In the genomic region with DNA sequence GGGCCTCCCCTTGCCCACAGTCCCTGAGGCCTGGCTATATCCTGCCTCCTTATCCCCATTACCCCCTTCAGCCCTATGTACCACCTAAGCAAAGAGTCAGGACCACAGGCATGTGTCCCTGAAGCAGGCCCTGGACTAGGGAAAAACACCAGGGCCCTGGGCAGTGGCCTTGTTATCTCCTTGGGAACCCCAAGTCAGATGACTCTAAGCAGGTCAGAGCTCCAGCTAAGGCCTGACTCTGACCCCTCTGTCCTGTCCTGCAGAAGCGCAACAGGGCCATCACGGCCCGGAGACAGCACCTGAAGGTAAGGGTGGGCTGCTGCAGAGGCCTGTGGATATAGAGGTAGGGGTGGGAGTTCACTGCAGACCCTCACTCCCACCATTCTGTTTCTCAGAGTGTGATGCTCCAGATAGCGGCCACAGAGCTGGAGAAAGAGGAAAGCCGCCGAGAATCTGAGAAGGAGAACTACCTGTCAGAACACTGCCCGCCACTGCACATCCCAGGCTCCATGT, we compare ENCODE assay signal across 17 mouse cellular contexts. TPM values are rescaled to one million over a fixed set of nuclear protein-coding genes. Genes with fewer than 3 reads are reported as not detected.
DNase-seq lines count a peak whose midpoint lies in the region; ATAC-seq and TF ChIP-seq lines count a peak whose summit lies in the region.
"Had no signal": no experiment of that assay in that cellular context is flagged by ENCODE, and none has a peak within 500 bp of the region (broad histone marks: within the 10 kb centered on the region; RNA-seq: fewer than 3 reads in every experiment).

No protein-coding gene starts in this region.

- no peak for TF ChIP-seq CTCF in MEL (IDR thresholded peaks at IDR 0.05 in 2 of 3, conservative IDR thresholded peaks at IDR 0.05 in 1 of 3; ENCODE audit: control insufficient read depth in 1 of 3, insufficient read depth in 1 of 3, low read depth in 2 of 3, low read length in 3 of 3, poor library complexity in 1 of 3, severe bottlenecking in 1 of 3)

- H3K27me3 ChIP-seq in heart, embryonic 14.5 days (ENCODE audit: control insufficient read depth, insufficient read depth, low read length), result no peaks in the 10 kb centered on the region
- no peaks in the 10 kb centered on the region for H3K27me3 ChIP-seq in heart, embryonic 11.5 days (ENCODE audit: control insufficient read depth, insufficient read depth, low read length)
- no peaks in the 10 kb centered on the region for H3K27me3 ChIP-seq in MEL (ENCODE audit: control insufficient read depth in 1 of 2, insufficient read depth in 2 of 2, low read length in 2 of 2)
- H3K27me3 ChIP-seq in embryonic facial prominence, embryonic 12.5 days, result no peaks in the 10 kb centered on the region

- H3K9ac ChIP-seq in heart, embryonic 14.5 days (ENCODE audit: low read length), result peak overlapping the region; percentile 9; the same call in 1 of the 2 replicates
- H3K9ac ChIP-seq in heart, embryonic 11.5 days (ENCODE audit: low read depth, low read length), result no peak overlapping the region
- H3K9ac ChIP-seq in MEL (ENCODE audit: control insufficient read depth, low read depth, low read length, poor library complexity, severe bottlenecking), result peak overlapping the region; percentile 23; the same call in 1 of the 2 replicates
- H3K9ac ChIP-seq in embryonic facial prominence, embryonic 12.5 days, result no peak overlapping the region
- H3K9ac ChIP-seq: lung, embryonic 14.5 days had no signal

- no peak for TF ChIP-seq POLR2A in MEL (IDR thresholded peaks at IDR 0.05; ENCODE audit: control insufficient read depth in 1 of 2, insufficient read depth in 1 of 2, low read depth in 1 of 2, low read length in 2 of 2, poor library complexity in 1 of 2)

- ATAC-seq in heart, embryonic 14.5 days (ENCODE audit: insufficient number of reproducible peaks, insufficient read depth, low FRiP score, low read depth), result no peak
- no peak for ATAC-seq in heart, embryonic 11.5 days (replicated peaks; ENCODE audit: insufficient number of reproducible peaks, low FRiP score, low TSS enrichment)
- ATAC-seq in embryonic facial prominence, embryonic 12.5 days (ENCODE audit: insufficient number of reproducible peaks, insufficient read depth, low FRiP score, low TSS enrichment), result no peak
- ATAC-seq in megakaryocyte, adult 5-6 weeks (ENCODE audit: poor library complexity, severe bottlenecking), result peak; percentile 41
- ATAC-seq: CD4-positive, CD25-positive, alpha-beta regulatory T cell, adult 4 months; forebrain, embryonic 14.5 days had no signal

- TF ChIP-seq EP300 in MEL (IDR thresholded peaks at IDR 0.05; ENCODE audit: low read depth in 1 of 2, low read length in 2 of 2), result no peak

- TF ChIP-seq RAD21 in MEL (IDR thresholded peaks at IDR 0.05; ENCODE audit: low read depth, low read length), result no peak

- H3K27ac ChIP-seq in heart, embryonic 14.5 days (replicated peaks in 1 of 2; ENCODE audit: control insufficient read depth in 1 of 2, insufficient read depth in 1 of 2, low read depth in 2 of 2, low read length in 2 of 2), result no peak overlapping the region
- no peak overlapping the region for H3K27ac ChIP-seq in heart, embryonic 11.5 days (ENCODE audit: low read depth, low read length)
- peak overlapping the region; percentile 36; the same call in 1 of the 2 replicates for H3K27ac ChIP-seq in MEL (ENCODE audit: control insufficient read depth, low read depth, low read length)
- H3K27ac ChIP-seq in embryonic facial prominence, embryonic 12.5 days, result 0 out of 2 replicates have a peak overlapping the region, but pooled peaks have one; percentile 18
- H3K27ac ChIP-seq: kidney, postnatal 0 days had no signal

- peaks cover 21 to 22% of the 10 kb centered on the region in 2 experiments for H3K4me1 ChIP-seq in heart, embryonic 14.5 days (ENCODE audit: control insufficient read depth in 2 of 2, insufficient read depth in 2 of 2, low read length in 2 of 2)
- peaks cover 18% of the 10 kb centered on the region for H3K4me1 ChIP-seq in heart, embryonic 11.5 days (ENCODE audit: control insufficient read depth, insufficient read depth, low read length)
- H3K4me1 ChIP-seq in MEL (ENCODE audit: control insufficient read depth in 1 of 2, insufficient read depth in 2 of 2, low read length in 2 of 2), result peaks cover 0 to 3% of the 10 kb centered on the region in 2 experiments; a peak in 2 of 4 replicates
- H3K4me1 ChIP-seq in embryonic facial prominence, embryonic 12.5 days, result peaks cover 16% of the 10 kb centered on the region

- no peaks in the 10 kb centered on the region for H3K9me3 ChIP-seq in heart, embryonic 14.5 days (ENCODE audit: control insufficient read depth, low read length)
- H3K9me3 ChIP-seq in heart, embryonic 11.5 days (replicated peaks; ENCODE audit: control insufficient read depth, low read length), result no peaks in the 10 kb centered on the region
- H3K9me3 ChIP-seq in MEL (replicated peaks; ENCODE audit: insufficient read depth, low read length), result no peaks in the 10 kb centered on the region
- no peaks in the 10 kb centered on the region for H3K9me3 ChIP-seq in embryonic facial prominence, embryonic 12.5 days

- WGBS in heart, embryonic 14.5 days, result 93% methylated on average over 7 of the region's 7 CpGs
- 84% methylated on average over 7 of the region's 7 CpGs for WGBS in heart, embryonic 11.5 days (ENCODE audit: insufficient replicate concordance)
- WGBS in embryonic facial prominence, embryonic 12.5 days, result 93% methylated on average over 7 of the region's 7 CpGs

- H3K36me3 ChIP-seq in heart, embryonic 14.5 days (ENCODE audit: control insufficient read depth, insufficient read depth, low read length), result no peaks in the 10 kb centered on the region
- no peaks in the 10 kb centered on the region for H3K36me3 ChIP-seq in heart, embryonic 11.5 days (ENCODE audit: control insufficient read depth, insufficient read depth, low read length)
- H3K36me3 ChIP-seq in MEL (ENCODE audit: control insufficient read depth in 1 of 2, insufficient read depth in 2 of 2, low read length in 2 of 2), result 0 out of 4 replicates have a peak, but pooled peaks cover 0 to 2% of the 10 kb centered on the region in 2 experiments
- no peaks in the 10 kb centered on the region for H3K36me3 ChIP-seq in embryonic facial prominence, embryonic 12.5 days

- no peaks in the 10 kb centered on the region for H3K79me2 ChIP-seq in MEL (ENCODE audit: control insufficient read depth, insufficient read depth, low read length, poor library complexity)

- H3K4me3 ChIP-seq in heart, embryonic 14.5 days (ENCODE audit: control insufficient read depth in 1 of 2, insufficient read depth in 1 of 2, low read depth in 1 of 2, low read length in 2 of 2), result no peak overlapping the region
- H3K4me3 ChIP-seq in heart, embryonic 11.5 days (ENCODE audit: low read depth, low read length), result no peak overlapping the region
- no peak overlapping the region for H3K4me3 ChIP-seq in MEL (ENCODE audit: control insufficient read depth in 1 of 2, insufficient read depth in 1 of 2, low read depth in 2 of 2, low read length in 2 of 2)
- H3K4me3 ChIP-seq in embryonic facial prominence, embryonic 12.5 days, result no peak overlapping the region

- H3K4me2 ChIP-seq in heart, embryonic 14.5 days (ENCODE audit: low read length), result no peak overlapping the region
- H3K4me2 ChIP-seq in heart, embryonic 11.5 days, result no peak overlapping the region
- no peak overlapping the region for H3K4me2 ChIP-seq in embryonic facial prominence, embryonic 12.5 days (replicated peaks)
- H3K4me2 ChIP-seq: lung, embryonic 14.5 days; midbrain, embryonic 11.5 days had no signal

- DNase-seq in MEL (ENCODE audit: low read depth, low spot score), result no peak
- no peak for DNase-seq in kidney, adult 18-20 months
- no peak for DNase-seq in natural killer cell, adult 2 months (ENCODE audit: low spot score in 2 of 2)
- DNase-seq: adrenal gland, postnatal 10 days; cerebellum, adult 11 months; heart, postnatal 10 days; lung, embryonic 14.5 days had no signal

RNA-seq across cellular contexts. Expression of a gene that starts 1.4 kb away (rescaled TPM):
- polyA plus RNA-seq in heart, embryonic 14.5 days (2014; fragmentation: Nextera tagmentation; extraction: Ambion mirVana), result 24.1 and 31.7 TPM in 2 replicates
- 46.1 and 51.6 TPM in 2 replicates for polyA plus RNA-seq in heart, embryonic 11.5 days (2014; fragmentation: Nextera tagmentation; extraction: Ambion mirVana)
- not detected in 2 replicates for total RNA-seq in MEL (2012; rRNA removed)
- under 1 TPM in 1 of 2 experiments, not detected in 1; 0.84 TPM for polyA plus RNA-seq in MEL (2012; ENCODE audit: insufficient read depth in 1 of 2, insufficient read length in 2 of 2, low read depth in 1 of 2, low replicate concordance in 2 of 2, missing spikeins in 1 of 2)
- 7.1 and 9.6 TPM in 2 replicates for polyA plus RNA-seq in embryonic facial prominence, embryonic 12.5 days (2016; fragmentation: Nextera tagmentation; extraction: Ambion mirVana)
- total RNA-seq in megakaryocyte, adult 5-6 weeks (2015), result 18.8 and 20.9 TPM in 2 replicates
- total RNA-seq in megakaryocyte, adult 5-6 weeks (2017), result 25.6 and 27.6 TPM in 2 replicates
- polyA plus RNA-seq: CD4-positive, CD25-positive, alpha-beta regulatory T cell, adult 4 months had no signal

RNA-seq across cellular contexts. Expression of a gene that starts 8.3 kb away (rescaled TPM):
- not detected in 2 replicates for polyA plus RNA-seq in heart, embryonic 14.5 days (2014; fragmentation: Nextera tagmentation; extraction: Ambion mirVana)
- 0.26 and 0.31 TPM in 2 replicates for polyA plus RNA-seq in heart, embryonic 11.5 days (2014; fragmentation: Nextera tagmentation; extraction: Ambion mirVana)
- not detected in 2 replicates for total RNA-seq in MEL (2012; rRNA removed)
- polyA plus RNA-seq in MEL (2012; ENCODE audit: insufficient read depth in 1 of 2, insufficient read length in 2 of 2, low read depth in 1 of 2, low replicate concordance in 2 of 2, missing spikeins in 1 of 2), result not detected
- polyA plus RNA-seq in embryonic facial prominence, embryonic 12.5 days (2016; fragmentation: Nextera tagmentation; extraction: Ambion mirVana), result 0.35 TPM in 1 of 2 replicates, not detected in the other
- total RNA-seq in megakaryocyte, adult 5-6 weeks (2015), result 0.39 TPM in 1 of 2 replicates, not detected in the other
- not detected in 2 replicates for total RNA-seq in megakaryocyte, adult 5-6 weeks (2017)
- total RNA-seq: adrenal gland, postnatal 10 days; heart, postnatal 10 days; left cerebral cortex, adult 18-20 months had no signal
- polyA plus RNA-seq: CD4-positive, CD25-positive, alpha-beta regulatory T cell, adult 4 months; forebrain, embryonic 14.5 days; lung, embryonic 14.5 days; midbrain, embryonic 11.5 days; neural tube, embryonic 14.5 days had no signal

RNA-seq across cellular contexts. Expression of a gene that starts 17.6 kb away (rescaled TPM):
- 48.6 and 49.3 TPM in 2 replicates for polyA plus RNA-seq in heart, embryonic 14.5 days (2014; fragmentation: Nextera tagmentation; extraction: Ambion mirVana)
- polyA plus RNA-seq in heart, embryonic 11.5 days (2014; fragmentation: Nextera tagmentation; extraction: Ambion mirVana), result 31.4 and 32.1 TPM in 2 replicates
- not detected in 2 replicates for total RNA-seq in MEL (2012; rRNA removed)
- polyA plus RNA-seq in MEL (2012; ENCODE audit: insufficient read depth in 1 of 2, insufficient read length in 2 of 2, low read depth in 1 of 2, low replicate concordance in 2 of 2, missing spikeins in 1 of 2), result not detected
- 24.5 and 24.7 TPM in 2 replicates for polyA plus RNA-seq in embryonic facial prominence, embryonic 12.5 days (2016; fragmentation: Nextera tagmentation; extraction: Ambion mirVana)
- 1,220 and 1,304 TPM in 2 replicates for total RNA-seq in megakaryocyte, adult 5-6 weeks (2015)
- total RNA-seq in megakaryocyte, adult 5-6 weeks (2017), result 1,314 and 1,552 TPM in 2 replicates

RNA-seq across cellular contexts. Expression of a gene that starts 55.1 kb away (rescaled TPM):
- polyA plus RNA-seq in heart, embryonic 14.5 days (2014; fragmentation: Nextera tagmentation; extraction: Ambion mirVana), result 516 and 537 TPM in 2 replicates
- 378 and 446 TPM in 2 replicates for polyA plus RNA-seq in heart, embryonic 11.5 days (2014; fragmentation: Nextera tagmentation; extraction: Ambion mirVana)
- total RNA-seq in MEL (2012; rRNA removed), result 112 and 115 TPM in 2 replicates
- 100 to 1,000 TPM in 1 of 2 experiments, 10 to 100 TPM in 1; 89.3 to 179 TPM for polyA plus RNA-seq in MEL (2012; ENCODE audit: insufficient read depth in 1 of 2, insufficient read length in 2 of 2, low read depth in 1 of 2, low replicate concordance in 2 of 2, missing spikeins in 1 of 2)
- 208 and 210 TPM in 2 replicates for polyA plus RNA-seq in embryonic facial prominence, embryonic 12.5 days (2016; fragmentation: Nextera tagmentation; extraction: Ambion mirVana)
- total RNA-seq in megakaryocyte, adult 5-6 weeks (2015), result 193 and 197 TPM in 2 replicates
- total RNA-seq in megakaryocyte, adult 5-6 weeks (2017), result 218 and 236 TPM in 2 replicates

RNA-seq across cellular contexts. Expression of a gene that starts 55.7 kb away (rescaled TPM):
- 3.9 and 5.8 TPM in 2 replicates for polyA plus RNA-seq in heart, embryonic 14.5 days (2014; fragmentation: Nextera tagmentation; extraction: Ambion mirVana)
- 16.0 and 16.3 TPM in 2 replicates for polyA plus RNA-seq in heart, embryonic 11.5 days (2014; fragmentation: Nextera tagmentation; extraction: Ambion mirVana)
- total RNA-seq in MEL (2012; rRNA removed), result not detected in 2 replicates
- polyA plus RNA-seq in MEL (2012; ENCODE audit: insufficient read depth in 1 of 2, insufficient read length in 2 of 2, low read depth in 1 of 2, low replicate concordance in 2 of 2, missing spikeins in 1 of 2), result not detected
- polyA plus RNA-seq in embryonic facial prominence, embryonic 12.5 days (2016; fragmentation: Nextera tagmentation; extraction: Ambion mirVana), result 4.6 and 6.9 TPM in 2 replicates
- total RNA-seq in megakaryocyte, adult 5-6 weeks (2015), result 1.4 and 1.5 TPM in 2 replicates
- total RNA-seq in megakaryocyte, adult 5-6 weeks (2017), result 3.7 and 3.9 TPM in 2 replicates
- total RNA-seq: left cerebral cortex, adult 18-20 months had no signal

Comparison
In these comparisons a context has a peak if more than half of its experiments do, and no peak if none do; other contexts are left out.
1. H3K9ac ChIP-seq: peak in heart, embryonic 14.5 days (single experiment) and MEL (single experiment); none in heart, embryonic 11.5 days (single experiment) and embryonic facial prominence, embryonic 12.5 days (single experiment).
2. H3K27ac ChIP-seq: peak in MEL (single experiment) and embryonic facial prominence, embryonic 12.5 days (single experiment); none in heart, embryonic 14.5 days (0 of 2) and heart, embryonic 11.5 days (single experiment).
3. RNA of a gene that starts 17.6 kb away (polyA plus RNA-seq): 48.6 to 49.3 TPM in heart, embryonic 14.5 days, 31.4 to 32.1 TPM in heart, embryonic 11.5 days and 24.5 to 24.7 TPM in embryonic facial prominence, embryonic 12.5 days; not detected in MEL; every median in the first group is over 10 times any median in the second.